Mouse (Mus musculus) testis, adult 2 months (tissue): ENCODE measurements around the gene Krt23. TPM values are rescaled to one million over a fixed set of nuclear protein-coding genes. Genes with fewer than 3 reads are reported as not detected.

Source experiments
- H3K27ac ChIP-seq: fragments of 200-500 bp; 2 replicates; pipeline ENCODE4 v1.5.1; 2012; ENCODE audit warnings: low read depth, low read length; ENCODE audit not compliant: control insufficient read depth, insufficient read depth
- H3K27me3 ChIP-seq: fragments of 200-500 bp; 2 replicates; pipeline ENCODE4 v1.6.1; 2012; ENCODE audit warnings: mild to moderate bottlenecking, low read length, moderate library complexity; ENCODE audit not compliant: control insufficient read depth, insufficient read depth
- H3K36me3 ChIP-seq: fragments of 200-500 bp; 2 replicates; pipeline ENCODE4 v1.6.1; 2012; ENCODE audit warnings: mild to moderate bottlenecking, low read length; ENCODE audit not compliant: control insufficient read depth, insufficient read depth
- H3K4me1 ChIP-seq: fragments of 200-500 bp; 2 replicates; pipeline ENCODE4 v1.6.1; 2012; ENCODE audit warnings: low read length; ENCODE audit not compliant: control insufficient read depth, insufficient read depth
- H3K4me3 ChIP-seq: fragments of 200-500 bp; 2 replicates; pipeline ENCODE4 v1.5.1; 2012; ENCODE audit warnings: low read depth, mild to moderate bottlenecking, low read length, moderate library complexity, mixed read lengths; ENCODE audit not compliant: control insufficient read depth
- CTCF ChIP-seq: fragments of 200-500 bp; IDR thresholded peaks from 2 replicates; pipeline ENCODE4 v1.5.1; 2012; ENCODE audit warnings: low read depth, mild to moderate bottlenecking, inconsistent platforms, low read length, moderate library complexity; ENCODE audit not compliant: control insufficient read depth, insufficient read depth, insufficient replicate concordance
- POLR2A ChIP-seq: fragments of 200-500 bp; IDR thresholded peaks from 2 replicates; pipeline ENCODE4 v1.6.1; 2012; ENCODE audit warnings: low read depth, mild to moderate bottlenecking, inconsistent platforms, low read length, moderate library complexity; ENCODE audit not compliant: control insufficient read depth
- polyA plus RNA-seq: library from polyadenylated mRNA; depleted of rRNA; stranded (reverse); fragments of >200 nt; gene quantifications from 2 replicates; pipeline ENCODE4 v1.2.3, GENCODE M21; 2012

Krt23 gene
- polyA plus RNA-seq, 1 experiment = 0.53 TPM

DNA sequence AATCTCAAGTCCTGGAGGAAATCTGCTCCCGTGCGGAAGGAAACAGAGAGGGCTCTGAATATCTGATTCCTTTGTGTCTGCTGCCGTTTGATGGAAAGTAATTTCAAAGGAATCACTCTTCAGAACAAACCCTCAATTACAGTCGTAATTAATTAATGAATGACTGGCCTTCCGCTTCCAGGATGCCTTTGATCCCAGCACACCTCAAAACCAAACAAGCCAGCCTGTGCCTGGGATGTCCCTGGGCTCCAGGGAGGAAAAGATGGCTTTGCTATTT is 575 bp upstream of the Krt23 start:
- no peak for TF ChIP-seq CTCF
- no peak for TF ChIP-seq POLR2A
- Histone ChIP-seq H3K36me3 (no peaks in the 10 kb centered on the region), H3K27me3 (no peaks in the 10 kb centered on the region), H3K4me1 (no peaks in the 10 kb centered on the region), H3K4me3 (no peak overlapping the region), H3K27ac (no peak overlapping the region)

DNA sequence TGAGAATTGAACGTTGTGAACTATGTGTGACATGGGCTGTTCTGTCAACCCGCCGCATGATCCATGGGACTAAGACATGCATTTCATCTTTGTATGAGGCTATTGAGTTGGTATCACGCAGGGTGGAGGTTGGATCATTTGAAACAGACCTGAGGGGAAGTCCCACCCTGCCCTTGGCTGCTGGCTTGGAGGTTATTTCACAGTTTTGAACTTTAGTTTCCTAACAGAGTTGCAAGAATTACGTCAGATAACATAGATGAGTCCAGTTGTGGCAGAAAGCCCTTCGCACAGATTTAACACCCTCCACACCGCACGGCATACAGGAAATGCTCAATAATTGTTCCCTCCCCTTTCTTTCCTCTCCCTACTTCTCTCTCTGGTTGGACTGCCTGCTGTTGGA is 1.9 kb downstream of the Krt23 start:
- Histone ChIP-seq H3K27me3 (no peaks in the 10 kb centered on the region), H3K4me1 (no peaks in the 10 kb centered on the region), H3K27ac (no peak overlapping the region), H3K36me3 (no peaks in the 10 kb centered on the region), H3K4me3 (no peak overlapping the region)
- TF ChIP-seq POLR2A (no peak), CTCF (no peak)

DNA sequence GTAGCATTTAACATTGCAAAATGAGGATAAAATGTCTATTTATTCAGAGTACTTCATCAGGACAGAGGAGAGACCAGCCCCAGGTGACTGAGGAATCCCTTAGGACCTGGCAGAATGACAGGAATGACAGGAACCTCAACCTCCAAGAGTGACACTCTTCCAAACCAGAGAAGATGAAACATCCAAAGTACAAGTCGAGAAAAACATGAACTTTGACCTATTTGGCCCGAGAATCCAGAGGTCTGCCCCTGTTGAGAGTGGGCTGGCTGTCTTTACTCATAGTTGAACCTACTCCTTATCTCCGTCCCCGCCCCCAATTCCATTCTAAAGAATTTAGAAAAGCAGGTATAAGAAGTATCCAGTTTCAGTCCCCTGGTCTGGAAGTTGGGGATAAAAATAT is 2.3 kb downstream of the Krt23 start:
- H3K27ac ChIP-seq = no peak overlapping the region
- no peaks in the 10 kb centered on the region for H3K27me3 ChIP-seq
- H3K36me3 ChIP-seq = no peaks in the 10 kb centered on the region
- H3K4me3 ChIP-seq = no peak overlapping the region
- H3K4me1 ChIP-seq = no peaks in the 10 kb centered on the region
- TF ChIP-seq POLR2A (no peak), CTCF (no peak)

DNA sequence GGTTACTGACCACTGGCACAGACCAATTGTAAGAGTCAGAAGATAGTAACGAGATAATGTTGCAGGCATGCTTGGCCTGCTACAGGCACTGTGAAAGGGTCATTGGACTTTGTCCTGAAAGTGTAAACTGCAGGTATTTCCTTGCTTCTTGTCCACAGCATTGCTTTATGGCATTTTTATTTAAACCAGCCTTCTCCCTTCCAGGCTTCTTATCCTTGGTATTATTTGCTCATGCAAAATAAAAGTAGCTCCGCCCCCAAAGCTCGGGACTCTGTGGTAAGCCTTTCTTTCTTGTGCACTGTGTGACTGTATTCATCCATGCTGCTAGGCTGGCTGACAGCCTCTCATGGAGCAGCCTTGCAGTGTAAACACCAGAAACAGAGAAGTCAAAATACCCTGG is 3.7 kb downstream of the Krt23 start:
- no peak for TF ChIP-seq POLR2A
- TF ChIP-seq CTCF = no peak
- Histone ChIP-seq H3K4me3 (no peak overlapping the region), H3K27me3 (no peaks in the 10 kb centered on the region), H3K36me3 (no peaks in the 10 kb centered on the region), H3K27ac (no peak overlapping the region), H3K4me1 (no peaks in the 10 kb centered on the region)

DNA sequence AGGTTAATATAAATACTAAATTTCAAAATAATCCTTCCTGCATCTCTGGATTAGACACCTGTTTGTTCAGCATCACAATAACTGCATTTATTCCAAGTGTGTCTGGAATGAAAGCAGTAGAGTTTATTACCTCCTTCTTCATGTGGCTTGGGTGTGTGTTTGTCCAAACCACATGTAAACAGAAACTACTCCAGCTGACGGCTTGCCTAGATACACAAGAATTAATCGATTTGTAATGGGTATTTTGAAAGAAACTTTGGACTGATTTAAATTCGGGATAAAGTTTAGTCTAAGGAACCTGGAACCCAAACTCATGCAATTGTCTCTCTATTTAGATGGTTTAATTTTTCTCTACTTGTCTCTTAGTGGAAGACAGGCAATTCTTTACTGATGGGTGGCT is 18.0 kb downstream of the Krt23 start:
- no peaks in the 10 kb centered on the region for H3K27me3 ChIP-seq
- H3K4me3 ChIP-seq = no peak overlapping the region
- no peaks in the 10 kb centered on the region for H3K4me1 ChIP-seq
- no peak overlapping the region for H3K27ac ChIP-seq
- no peak for TF ChIP-seq POLR2A
- no peak for TF ChIP-seq CTCF
- H3K36me3 ChIP-seq = no peaks in the 10 kb centered on the region

DNA sequence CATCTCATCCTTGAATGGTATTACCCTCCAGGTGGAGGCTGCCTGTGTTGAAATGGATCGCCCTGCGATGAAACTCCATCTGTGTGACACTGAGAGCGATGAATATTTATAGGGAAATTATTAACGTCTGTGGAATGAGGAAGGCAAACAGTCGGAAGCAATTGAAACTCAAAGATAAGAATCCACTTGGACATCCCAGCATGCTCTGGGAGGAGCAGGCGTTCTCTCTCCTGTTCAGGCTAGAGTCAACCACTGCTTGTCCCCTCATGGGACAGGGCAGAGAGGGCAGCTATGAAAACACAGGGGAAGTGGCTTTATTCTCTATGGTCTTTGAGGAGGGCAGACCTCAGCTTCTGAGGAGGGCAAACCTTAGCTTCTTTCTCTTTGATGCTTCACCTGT is 19.5 kb downstream of the Krt23 start:
- Histone ChIP-seq H3K36me3 (no peaks in the 10 kb centered on the region), H3K27me3 (no peaks in the 10 kb centered on the region), H3K27ac (no peak overlapping the region), H3K4me3 (no peak overlapping the region), H3K4me1 (no peaks in the 10 kb centered on the region)
- TF ChIP-seq CTCF = no peak
- TF ChIP-seq POLR2A = no peak

DNA sequence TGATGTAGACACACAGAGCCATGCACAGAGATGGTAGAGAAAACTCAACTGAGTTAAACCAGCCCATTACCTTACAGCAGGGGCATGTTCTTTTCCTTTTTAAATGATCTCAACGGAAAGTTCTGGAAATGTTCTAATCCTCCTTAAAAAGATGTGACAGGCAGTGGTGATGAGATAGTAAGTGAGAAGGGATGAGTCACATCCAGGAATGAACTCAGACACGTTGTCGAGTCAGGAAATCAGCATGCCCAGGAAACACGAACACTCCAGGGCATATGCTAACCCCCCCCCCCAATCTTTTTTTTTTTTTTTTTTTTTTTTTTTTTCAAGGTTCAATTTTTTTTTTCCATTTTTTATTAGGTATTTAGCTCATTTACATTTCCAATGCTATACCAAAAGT is 20.5 kb downstream of the Krt23 start:
- no peak for TF ChIP-seq CTCF
- no peak for TF ChIP-seq POLR2A
- H3K4me1 ChIP-seq = no peaks in the 10 kb centered on the region
- H3K27ac ChIP-seq = no peak overlapping the region
- H3K27me3 ChIP-seq = no peaks in the 10 kb centered on the region
- no peaks in the 10 kb centered on the region for H3K36me3 ChIP-seq
- H3K4me3 ChIP-seq = no peak overlapping the region

DNA sequence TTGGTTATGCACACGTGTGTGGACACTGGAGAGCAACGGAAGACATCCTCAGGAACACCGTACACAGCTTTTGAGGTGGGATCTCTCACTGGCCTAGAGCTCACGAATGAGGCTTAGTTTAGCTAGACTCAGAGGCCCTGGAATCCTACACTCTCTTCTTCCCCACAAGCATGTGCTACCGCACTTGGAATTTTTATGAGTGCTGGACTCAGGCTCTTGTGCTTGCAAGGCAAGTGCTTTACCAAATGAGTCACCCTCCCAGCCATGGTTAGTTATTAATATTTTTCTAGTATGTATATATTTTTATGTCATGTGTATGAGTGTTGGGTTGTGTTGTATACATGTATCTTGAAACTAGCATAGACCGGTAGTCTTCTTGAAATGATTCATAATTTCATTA is 21.0 kb downstream of the Krt23 start:
- H3K4me3 ChIP-seq = no peak overlapping the region
- no peaks in the 10 kb centered on the region for H3K36me3 ChIP-seq
- no peaks in the 10 kb centered on the region for H3K27me3 ChIP-seq
- TF ChIP-seq CTCF (no peak), POLR2A (no peak)
- H3K4me1 ChIP-seq = no peaks in the 10 kb centered on the region
- H3K27ac ChIP-seq = no peak overlapping the region

DNA sequence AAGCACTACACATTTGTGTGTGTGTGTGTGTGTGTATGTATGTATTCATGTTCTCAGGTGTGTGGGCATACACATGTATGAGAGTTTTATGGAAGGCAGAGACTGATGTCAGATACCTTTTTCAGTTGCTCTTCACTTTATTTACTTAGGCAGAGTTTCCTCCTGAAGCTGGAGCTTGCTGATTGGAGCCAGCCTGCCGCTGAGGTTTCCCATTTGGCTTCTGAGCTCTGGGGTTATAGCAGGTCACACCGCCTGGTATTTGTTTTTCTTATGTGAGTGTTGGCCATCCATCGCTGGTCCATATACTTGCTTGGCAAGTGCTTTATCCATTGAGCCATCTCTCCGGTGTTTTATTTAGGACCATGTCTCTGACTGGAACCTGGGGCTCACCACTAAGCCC is 23.7 kb downstream of the Krt23 start:
- H3K4me3 ChIP-seq = no peak overlapping the region
- TF ChIP-seq POLR2A (no peak), CTCF (no peak)
- no peaks in the 10 kb centered on the region for H3K4me1 ChIP-seq
- no peaks in the 10 kb centered on the region for H3K36me3 ChIP-seq
- H3K27ac ChIP-seq = no peak overlapping the region
- H3K27me3 ChIP-seq = no peaks in the 10 kb centered on the region
